Mouse (Mus musculus) midbrain, embryonic 14.5 days (tissue): ENCODE data around the gene Mt3. TPM values are rescaled to one million over a fixed set of nuclear protein-coding genes. Genes with fewer than 3 reads are reported as not detected.
"Not testable (repeated sequence)": the region's sequence is repeated elsewhere in the genome, so short reads cannot be mapped to it uniquely, and the experiment has no call there.

Source experiments
- ATAC-seq: fragments of 200-750 bp; cut with Nextera tagmentation; 2 replicates; pipeline ENCODE4 v1.8.0; 2017; ENCODE audit warnings: moderate number of reproducible peaks, moderate library complexity; ENCODE audit not compliant: low FRiP score, low TSS enrichment
- DNase-seq: peaks from one replicate; pipeline ENCODE4 v3.0.0-alpha.2; 2015
- H3K27ac ChIP-seq: fragments of 300-500 bp; sonication (generic); replicated peaks from 2 replicates; pipeline ENCODE4 v1.5.1; 2014; ENCODE audit warnings: mild to moderate bottlenecking, low read depth, low read length, moderate library complexity
- H3K27me3 ChIP-seq: fragments of 300-500 bp; sonication (generic); 2 replicates; pipeline ENCODE4 v1.6.1; 2014; ENCODE audit warnings: low read length, control low read depth, mixed read lengths; ENCODE audit not compliant: control insufficient read depth, insufficient read depth
- H3K36me3 ChIP-seq: fragments of 300-500 bp; sonication (generic); 2 replicates; pipeline ENCODE4 v1.6.1; 2014; ENCODE audit warnings: low read length, control low read depth; ENCODE audit not compliant: control insufficient read depth, insufficient read depth
- H3K4me1 ChIP-seq: fragments of 300-500 bp; sonication (generic); 2 replicates; pipeline ENCODE4 v1.6.1; 2014; ENCODE audit warnings: mild to moderate bottlenecking, antibody characterized with exemption, low read length, control low read depth; ENCODE audit not compliant: control insufficient read depth, insufficient read depth
- H3K4me2 ChIP-seq: fragments of 300-500 bp; sonication (generic); 2 replicates; pipeline ENCODE4 v1.6.1; 2014; ENCODE audit warnings: mild to moderate bottlenecking, low read length, moderate library complexity
- H3K4me3 ChIP-seq: fragments of 300-500 bp; sonication (generic); replicated peaks from 2 replicates; pipeline ENCODE4 v1.5.1; 2014; ENCODE audit warnings: low read depth, low read length
- H3K9ac ChIP-seq: fragments of 300-500 bp; sonication (generic); replicated peaks from 2 replicates; pipeline ENCODE4 v1.6.1; 2014; ENCODE audit warnings: mild to moderate bottlenecking, low read length, moderate library complexity
- H3K9me3 ChIP-seq: fragments of 300-500 bp; sonication (generic); 2 replicates; pipeline ENCODE4 v1.6.1; 2016; ENCODE audit warnings: low read length, control low read depth, mixed read lengths; ENCODE audit not compliant: control insufficient read depth
- WGBS: fragments of 180-500 bp; shearing (Covaris S2); extraction: QIAGEN DNeasy Blood & Tissue Kit; methylation state at CpG from one replicate; pipeline ENCODE4 v1.1.7; 2014; 5-methylcytosine and 5-hydroxymethylcytosine counted together
- polyA plus RNA-seq: library from polyadenylated mRNA; unstranded; fragments of >200 nt; fragmentation: Nextera tagmentation; extraction: Ambion mirVana; gene quantifications from 2 replicates; pipeline ENCODE4 v1.2.1, GENCODE M21; 2014

The Mt3 gene
- polyA plus RNA-seq, 1 experiment from 2014 or later: 137 TPM

DNA sequence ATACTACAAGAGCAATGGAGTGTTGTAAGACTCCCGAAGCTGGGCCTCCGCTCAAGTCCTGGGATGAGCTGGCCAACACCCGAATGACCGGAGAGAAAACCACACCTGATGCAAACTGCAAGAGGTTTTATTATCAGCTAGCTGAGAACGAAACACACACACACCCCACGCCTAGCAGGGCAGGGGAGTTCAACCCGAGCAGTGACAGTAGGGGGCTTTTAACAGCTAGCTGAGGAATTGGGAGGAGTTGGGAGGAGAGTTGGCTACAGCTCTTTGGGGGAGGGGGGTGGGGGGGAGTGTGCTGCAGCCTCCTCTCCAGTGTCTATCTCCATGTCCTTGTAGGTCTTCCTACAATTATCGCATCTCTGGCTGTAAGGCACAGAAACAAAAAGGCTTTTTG is 13.4 kb downstream of the Mt3 start:
- WGBS: 79% methylated on average over 8 of the region's 8 CpGs
- not testable (repeated sequence) for H3K9me3 ChIP-seq, H3K27me3 ChIP-seq, H3K4me1 ChIP-seq, H3K4me3 ChIP-seq, H3K4me2 ChIP-seq, H3K36me3 ChIP-seq, ATAC-seq, H3K9ac ChIP-seq, DNase-seq, H3K27ac ChIP-seq

DNA sequence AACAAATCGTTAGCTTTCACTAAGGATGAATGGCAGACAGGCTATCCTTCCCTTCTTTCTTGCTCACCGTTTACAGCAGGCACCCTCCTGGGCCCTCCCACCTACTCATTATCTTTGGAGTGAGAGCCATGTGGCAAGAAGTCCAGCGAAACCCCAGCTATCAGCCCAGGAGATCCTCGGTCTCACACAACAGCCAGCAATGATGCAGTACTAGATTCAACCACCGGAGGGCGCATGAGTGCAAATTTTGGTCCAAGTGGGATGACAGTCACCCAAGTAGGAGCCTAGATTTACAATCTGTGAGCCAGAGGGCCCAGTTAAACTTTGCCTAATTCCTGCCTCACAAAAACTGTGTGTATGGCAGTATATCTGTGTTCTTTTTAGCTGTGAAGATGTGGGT is 14.8 kb downstream of the Mt3 start:
- Histone ChIP-seq H3K9ac (no peak overlapping the region; the same call in 1 of the 2 replicates), H3K4me2 (no peak overlapping the region)
- WGBS: 4% methylated on average over 6 of the region's 6 CpGs

DNA sequence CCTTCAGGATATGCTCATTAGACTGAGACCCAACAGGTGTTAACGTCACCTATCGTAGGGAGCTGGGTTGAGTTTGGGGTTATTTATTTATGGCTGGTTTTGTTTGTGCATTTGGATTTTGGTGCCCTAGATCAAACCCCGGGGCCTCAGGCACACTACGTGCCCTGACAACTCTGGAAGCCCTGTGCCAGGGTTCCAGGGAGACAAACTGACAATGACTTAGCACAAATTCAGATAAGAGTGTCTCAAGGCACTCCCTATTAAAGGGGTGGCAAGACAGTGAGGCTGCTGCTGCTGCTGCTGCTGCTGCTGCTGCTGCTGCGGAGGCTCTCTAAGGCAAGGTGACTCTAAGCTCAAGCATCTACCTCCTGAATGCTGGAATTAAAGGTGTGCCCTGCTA is 17.1 kb downstream of the Mt3 start:
- Histone ChIP-seq H3K27ac (no peak overlapping the region), H3K36me3 (no peaks in the 10 kb centered on the region), H3K9ac (no peak overlapping the region), H3K4me3 (no peak overlapping the region), H3K9me3 (no peaks in the 10 kb centered on the region), H3K27me3 (peaks cover 43% of the 10 kb centered on the region), H3K4me1 (peaks cover 19% of the 10 kb centered on the region; the same call in 1 of the 2 replicates), H3K4me2 (no peak overlapping the region)
- WGBS: 89% methylated on average over 5 of the region's 5 CpGs
- DNase-seq (no peak), ATAC-seq (no peak)

More for the DNA sequence above, 14.8 kb downstream of the Mt3 start:
- H3K36me3 ChIP-seq: no peaks in the 10 kb centered on the region
- ATAC-seq: peak; percentile 46; the same call in 1 of the 2 replicates
- DNase-seq: peak; percentile 93
- no peak overlapping the region for H3K27ac ChIP-seq
- H3K9me3 ChIP-seq: no peaks in the 10 kb centered on the region
- H3K4me1 ChIP-seq: peaks cover 8% of the 10 kb centered on the region; the same call in 1 of the 2 replicates
- H3K27me3 ChIP-seq: peaks cover 21% of the 10 kb centered on the region
- no peak overlapping the region for H3K4me3 ChIP-seq

DNA sequence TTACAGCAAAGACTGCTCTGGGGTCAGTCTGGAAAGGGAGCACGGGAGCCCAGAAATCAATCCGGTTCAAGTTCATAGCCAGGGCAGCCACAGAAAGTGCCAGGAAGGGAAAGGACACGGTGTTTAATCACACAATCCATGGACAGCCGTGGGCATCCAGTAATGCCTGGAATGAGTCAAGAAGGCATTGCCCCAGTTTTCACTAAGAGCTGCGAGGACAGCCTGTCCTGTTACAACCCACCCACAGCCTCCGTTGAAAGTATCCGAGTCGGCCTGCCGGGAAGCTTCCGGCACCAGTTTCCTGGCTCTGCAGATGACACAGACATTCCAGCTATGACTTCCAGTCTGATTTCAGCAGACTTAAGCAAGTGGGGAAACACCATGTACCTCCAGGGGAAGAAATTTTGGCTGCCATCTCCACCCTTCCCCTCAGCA is 18.9 kb downstream of the Mt3 start:
- Histone ChIP-seq H3K27ac (no peak overlapping the region), H3K4me1 (peaks cover 19% of the 10 kb centered on the region; the same call in 1 of the 2 replicates), H3K9ac (no peak overlapping the region), H3K36me3 (no peaks in the 10 kb centered on the region), H3K4me3 (no peak overlapping the region), H3K4me2 (no peak overlapping the region; the same call in 1 of the 2 replicates), H3K9me3 (no peaks in the 10 kb centered on the region), H3K27me3 (peaks cover 60% of the 10 kb centered on the region)
- ATAC-seq: no peak
- 48% methylated on average over 10 of the region's 10 CpGs for WGBS
- peak; percentile 5 for DNase-seq

DNA sequence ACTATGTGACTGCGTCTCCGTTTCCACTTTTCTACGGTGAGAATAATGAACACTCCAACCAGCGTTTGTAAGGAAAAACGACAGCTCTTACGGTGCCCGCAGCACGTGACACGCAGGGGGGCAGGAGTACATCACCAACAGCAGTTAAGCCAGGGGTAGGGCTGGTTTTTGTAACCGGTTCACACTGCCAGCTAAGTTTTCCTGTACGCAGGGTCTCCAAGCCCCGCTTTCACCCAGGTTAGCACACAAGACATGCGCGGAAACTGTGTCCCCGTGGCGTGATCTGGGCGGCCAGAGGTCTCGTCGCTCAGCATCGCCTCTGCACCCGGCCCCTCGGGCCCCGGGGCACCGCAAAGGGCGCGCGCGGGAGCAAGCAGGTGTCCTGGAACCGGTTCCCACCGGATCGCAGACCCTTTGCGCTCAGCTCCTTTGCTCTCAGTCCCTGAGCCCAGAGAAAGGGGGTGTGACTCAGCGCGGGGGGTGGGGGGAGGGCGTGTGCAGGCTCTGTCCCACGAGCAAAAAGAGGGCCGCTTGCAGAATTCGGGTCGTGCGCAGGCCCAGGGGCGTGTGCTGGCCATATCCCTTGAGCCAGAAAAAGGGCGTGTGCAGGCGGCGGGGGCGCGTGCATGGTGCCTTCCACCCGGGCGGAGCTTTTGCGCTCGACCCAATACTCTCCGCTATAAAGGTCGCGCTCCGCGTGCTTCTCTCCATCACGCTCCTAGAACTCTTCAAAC is 19.8 kb downstream of the Mt3 start, which contains the start of gene Mt2:
TSS of gene Mt2 (plus strand) at position 590 of the 734 bp plus-strand sequence.
- H3K27me3 ChIP-seq: peaks cover 68% of the 10 kb centered on the region
- 0 out of 2 replicates have a peak, but pooled peaks have one; percentile 27 for ATAC-seq
- no peaks in the 10 kb centered on the region for H3K36me3 ChIP-seq
- H3K9me3 ChIP-seq: no peaks in the 10 kb centered on the region
- H3K27ac ChIP-seq: no peak within 1 kb of the TSS
- peaks cover 19% of the 10 kb centered on the region; the same call in 1 of the 2 replicates for H3K4me1 ChIP-seq
- H3K9ac ChIP-seq: peak within 1 kb of the TSS; percentile 50; the same call in 1 of the 2 replicates
- under 1% methylated on average over 56 of the region's 56 CpGs for WGBS
- peak; percentile 61 for DNase-seq
- H3K4me3 ChIP-seq: peak within 1 kb of the TSS; percentile 43
- H3K4me2 ChIP-seq: peak within 1 kb of the TSS; percentile 90

DNA sequence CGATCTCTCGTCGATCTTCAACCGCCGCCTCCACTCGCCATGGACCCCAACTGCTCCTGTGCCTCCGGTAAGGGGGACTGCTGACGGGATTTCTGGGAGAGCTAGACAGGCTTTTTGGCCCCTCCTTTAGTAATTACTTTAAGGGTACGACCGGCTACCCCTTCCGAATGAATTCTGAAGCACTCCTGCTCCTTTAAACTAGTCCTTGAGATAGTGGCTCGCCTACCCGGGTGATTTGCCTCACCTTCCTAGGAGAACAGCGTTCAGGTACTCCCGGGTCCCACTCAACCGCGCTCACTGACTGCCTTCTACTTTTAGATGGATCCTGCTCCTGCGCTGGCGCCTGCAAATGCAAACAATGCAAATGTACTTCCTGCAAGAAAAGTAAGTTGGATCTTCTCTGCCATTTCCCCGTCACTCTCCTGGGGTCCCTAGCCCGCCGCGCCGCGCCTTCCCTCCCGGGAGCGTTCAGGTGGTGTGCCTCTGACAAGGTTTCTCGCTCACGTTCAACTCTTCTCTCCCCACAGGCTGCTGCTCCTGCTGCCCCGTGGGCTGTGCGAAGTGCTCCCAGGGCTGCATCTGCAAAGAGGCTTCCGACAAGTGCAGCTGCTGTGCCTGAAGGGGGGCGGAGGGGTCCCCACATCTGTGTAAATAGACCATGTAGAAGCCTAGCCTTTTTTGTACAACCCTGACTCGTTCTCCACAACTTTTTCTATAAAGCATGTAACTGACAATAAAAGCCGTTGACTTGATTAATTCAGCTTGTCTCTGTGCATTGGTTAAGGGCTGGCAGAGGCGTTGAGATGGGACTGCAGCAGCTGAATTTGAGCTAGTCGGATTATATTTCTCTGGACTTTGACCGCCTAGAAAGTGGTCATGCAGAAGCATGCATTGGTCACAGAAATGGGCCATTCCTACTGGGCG is 20.7 kb downstream of the Mt3 start:
- H3K27ac ChIP-seq: no peak overlapping the region
- WGBS: 2% methylated on average over 39 of the region's 39 CpGs
- H3K4me2 ChIP-seq: peak overlapping the region; percentile 90
- peaks cover 75% of the 10 kb centered on the region for H3K27me3 ChIP-seq
- DNase-seq: peak; percentile 45
- no peaks in the 10 kb centered on the region for H3K9me3 ChIP-seq
- H3K9ac ChIP-seq: peak overlapping the region; percentile 50; the same call in 1 of the 2 replicates
- ATAC-seq: no peak
- no peaks in the 10 kb centered on the region for H3K36me3 ChIP-seq
- peaks cover 19% of the 10 kb centered on the region; the same call in 1 of the 2 replicates for H3K4me1 ChIP-seq
- H3K4me3 ChIP-seq: peak overlapping the region; percentile 43

DNA sequence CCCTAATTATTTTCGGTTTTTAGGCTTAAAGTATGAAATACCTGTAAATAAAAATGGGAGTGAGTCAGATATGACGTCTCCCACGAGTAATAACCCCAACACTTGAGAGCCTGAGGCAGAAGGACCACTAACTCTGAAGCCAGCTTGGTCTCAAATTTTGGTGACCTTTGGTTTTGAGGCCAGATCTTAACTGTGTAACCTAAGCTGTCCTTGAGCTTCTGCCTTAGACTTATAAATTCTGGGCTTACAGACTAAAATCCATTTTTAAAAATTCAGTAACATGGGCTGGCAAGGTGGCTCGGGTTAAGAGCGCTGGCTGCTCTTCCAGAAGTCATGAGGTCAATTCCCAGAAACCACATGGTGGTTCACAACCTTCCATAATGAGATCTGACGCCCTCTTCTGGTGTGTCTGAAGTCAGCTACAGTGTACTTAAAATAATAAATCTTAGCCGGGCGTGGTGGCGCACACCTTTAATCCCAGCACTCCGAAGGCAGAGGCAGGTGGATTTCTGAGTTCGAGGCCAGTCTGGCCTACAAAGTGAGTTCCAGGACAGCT is 21.5 kb downstream of the Mt3 start:
- peaks cover 20% of the 10 kb centered on the region for H3K4me1 ChIP-seq
- no peak overlapping the region for H3K9ac ChIP-seq
- DNase-seq: no peak
- no peaks in the 10 kb centered on the region for H3K9me3 ChIP-seq
- no peak overlapping the region for H3K27ac ChIP-seq
- 45% methylated on average over 11 of the region's 11 CpGs for WGBS
- H3K4me3 ChIP-seq: no peak overlapping the region
- H3K4me2 ChIP-seq: no peak overlapping the region
- no peaks in the 10 kb centered on the region for H3K36me3 ChIP-seq
- H3K27me3 ChIP-seq: peaks cover 84% of the 10 kb centered on the region
- no peak for ATAC-seq

DNA sequence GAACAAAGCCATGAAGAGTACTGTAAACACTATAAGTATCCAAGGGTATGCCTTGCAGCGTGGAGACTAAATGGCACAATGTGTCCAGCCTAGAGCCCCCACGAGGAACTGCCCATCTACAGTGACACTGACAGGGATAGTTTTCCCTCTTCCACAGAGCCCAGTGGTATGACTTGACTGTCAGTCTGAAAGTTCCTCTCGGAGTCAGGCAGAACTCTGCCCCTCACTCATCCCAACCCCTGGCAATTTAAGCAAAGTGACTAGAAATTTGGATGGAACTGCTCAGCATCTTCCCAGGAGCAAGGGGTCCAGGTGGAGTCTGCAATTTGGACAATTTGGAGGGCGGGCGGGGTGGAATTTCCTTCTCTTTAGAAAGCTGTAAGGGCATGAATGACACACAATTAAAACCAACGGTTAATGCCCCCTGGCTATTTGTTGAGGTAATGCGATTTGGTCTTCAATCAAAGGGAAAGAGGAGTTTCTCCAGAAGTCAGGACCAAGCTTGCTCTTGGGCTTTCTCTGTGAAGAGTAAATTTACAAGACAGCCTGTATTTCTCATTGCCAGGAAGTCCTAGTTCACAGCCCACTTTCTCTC is 22.3 kb downstream of the Mt3 start:
- ATAC-seq: no peak
- Histone ChIP-seq H3K27ac (no peak overlapping the region), H3K4me3 (no peak overlapping the region), H3K9me3 (no peaks in the 10 kb centered on the region), H3K9ac (no peak overlapping the region), H3K27me3 (peaks cover 91% of the 10 kb centered on the region), H3K36me3 (no peaks in the 10 kb centered on the region), H3K4me2 (no peak overlapping the region), H3K4me1 (peaks cover 28% of the 10 kb centered on the region)
- WGBS: 23% methylated on average over 7 of the region's 7 CpGs
- DNase-seq: no peak
